Mouse (Mus musculus): ENCODE measurements around the gene Ptch1. TPM values are rescaled to one million over a fixed set of nuclear protein-coding genes. Genes with fewer than 3 reads are reported as not detected.

Gene Ptch1
- 14.2 TPM for polyA plus RNA-seq (2014; fragmentation: Illumina TruSeq; extraction: RNeasy Lipid Tissue Mini Kit (QIAGEN cat#74804); ENCODE audit: insufficient read depth, low read depth, low replicate concordance)

DNA sequence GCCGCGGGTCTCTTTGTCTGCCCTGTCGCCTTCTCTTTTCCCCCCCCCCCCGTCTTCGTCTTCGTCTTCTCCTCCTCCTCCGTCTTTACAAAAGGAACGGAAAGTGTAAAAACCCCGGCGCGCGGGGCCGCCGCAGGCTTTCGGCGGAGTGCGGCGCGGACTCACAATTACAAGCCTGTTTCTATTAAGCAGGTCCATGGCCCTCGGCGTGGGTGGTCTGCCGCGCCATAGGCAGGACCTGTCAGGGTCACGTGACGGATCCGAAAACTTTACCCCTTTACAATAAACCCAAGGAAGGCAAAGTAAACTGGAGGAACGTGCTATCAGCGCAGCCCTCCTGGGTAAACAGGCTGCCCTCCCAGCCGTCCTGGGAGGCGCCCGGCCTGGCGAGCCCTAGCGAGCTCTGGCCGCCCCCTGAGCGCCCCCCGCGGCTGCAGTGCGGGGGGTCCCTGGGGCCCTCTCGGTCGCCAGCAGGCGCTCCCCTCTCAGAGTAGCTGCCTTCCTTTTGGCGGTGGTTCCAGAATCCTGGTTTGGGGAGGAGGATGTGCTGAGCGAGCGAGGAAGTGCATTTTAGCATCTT, at the start of gene Ptch1:
Gene Ptch1 (minus strand): TSS at position 343 of the 580 bp plus-strand sequence.

GRCm38 (mm10) chr13:63496646-63497582, 76.5 kb downstream of the Ptch1 start, which contains the start of gene Fancc:
TSS of gene Fancc (minus strand) at chr13:63497278.

Other genes starting within 250 kb of the Ptch1 start
- 14.7 TPM for gene Fancc, start 76.3 kb downstream of the Ptch1 start, polyA plus RNA-seq (2014; fragmentation: Illumina TruSeq; extraction: RNeasy Lipid Tissue Mini Kit (QIAGEN cat#74804); ENCODE audit: insufficient read depth, low read depth, low replicate concordance)
- 6.8 TPM for gene Ercc6l2, start 241.6 kb upstream of the Ptch1 start, polyA plus RNA-seq (2014; fragmentation: Illumina TruSeq; extraction: RNeasy Lipid Tissue Mini Kit (QIAGEN cat#74804); ENCODE audit: insufficient read depth, low read depth, low replicate concordance)

Measured in lung, adult 10 weeks (tissue).